In genomic region chr6:92241178-92241906, GRCm38 (mm10) we compare ENCODE assay signal across 9 mouse cellular contexts. TPM values are rescaled to one million over a fixed set of nuclear protein-coding genes. Genes with fewer than 3 reads are reported as not detected.
DNase-seq lines count a peak whose midpoint lies in the region; ATAC-seq and TF ChIP-seq lines count a peak whose summit lies in the region.
"Had no signal": no experiment of that assay in that cellular context is flagged by ENCODE, and none has a peak within 500 bp of the region (broad histone marks: within the 10 kb centered on the region; RNA-seq: fewer than 3 reads in every experiment).

No protein-coding gene starts in this region.

- no peak overlapping the region for H3K27ac ChIP-seq in embryonic facial prominence, embryonic 11.5 days (replicated peaks; ENCODE audit: low read depth, low read length)
- H3K27ac ChIP-seq in heart, embryonic 15.5 days: no peak overlapping the region
- no peak overlapping the region for H3K27ac ChIP-seq in kidney, postnatal 0 days
- H3K27ac ChIP-seq in liver, embryonic 16.5 days (ENCODE audit: low read length): no peak overlapping the region
- H3K27ac ChIP-seq: macrophage had no signal

- no peaks in the 10 kb centered on the region for H3K9me3 ChIP-seq in embryonic facial prominence, embryonic 11.5 days (replicated peaks; ENCODE audit: control insufficient read depth, low read length)
- H3K9me3 ChIP-seq in heart, embryonic 15.5 days (replicated peaks): no peaks in the 10 kb centered on the region
- H3K9me3 ChIP-seq in kidney, postnatal 0 days (replicated peaks; ENCODE audit: low read length): no peaks in the 10 kb centered on the region
- H3K9me3 ChIP-seq in liver, embryonic 16.5 days (replicated peaks; ENCODE audit: control insufficient read depth, low read length): no peaks in the 10 kb centered on the region

- no peaks in the 10 kb centered on the region for H3K36me3 ChIP-seq in embryonic facial prominence, embryonic 11.5 days (replicated peaks; ENCODE audit: control insufficient read depth, insufficient read depth, low read depth, low read length)
- no peaks in the 10 kb centered on the region for H3K36me3 ChIP-seq in heart, embryonic 15.5 days
- no peaks in the 10 kb centered on the region for H3K36me3 ChIP-seq in kidney, postnatal 0 days (ENCODE audit: insufficient read depth, low read length)
- no peaks in the 10 kb centered on the region for H3K36me3 ChIP-seq in liver, embryonic 16.5 days (ENCODE audit: control insufficient read depth, insufficient read depth)

- no peak overlapping the region for H3K9ac ChIP-seq in embryonic facial prominence, embryonic 11.5 days (replicated peaks; ENCODE audit: low read length)
- no peak overlapping the region for H3K9ac ChIP-seq in heart, embryonic 15.5 days
- no peak overlapping the region for H3K9ac ChIP-seq in kidney, postnatal 0 days (ENCODE audit: low read depth, low read length)
- H3K9ac ChIP-seq in liver, embryonic 16.5 days (ENCODE audit: low read depth, low read length): no peak overlapping the region

- no peaks in the 10 kb centered on the region for H3K4me1 ChIP-seq in embryonic facial prominence, embryonic 11.5 days (ENCODE audit: control insufficient read depth, insufficient read depth, low read length)
- H3K4me1 ChIP-seq in heart, embryonic 15.5 days (replicated peaks): peaks cover 4% of the 10 kb centered on the region; the same call in 1 of the 2 replicates
- H3K4me1 ChIP-seq in kidney, postnatal 0 days (replicated peaks; ENCODE audit: insufficient read depth, low read length): peaks cover 6% of the 10 kb centered on the region; the same call in 1 of the 2 replicates
- no peaks in the 10 kb centered on the region; the same call in 1 of the 2 replicates for H3K4me1 ChIP-seq in liver, embryonic 16.5 days (ENCODE audit: control insufficient read depth, low read depth, low read length)

- no peak for TF ChIP-seq CTCF in kidney, postnatal 0 days (IDR thresholded peaks at IDR 0.05; ENCODE audit: low read depth)

- H3K4me3 ChIP-seq in embryonic facial prominence, embryonic 11.5 days (ENCODE audit: low read depth, low read length): no peak overlapping the region
- H3K4me3 ChIP-seq in heart, embryonic 15.5 days: no peak overlapping the region
- no peak overlapping the region for H3K4me3 ChIP-seq in kidney, postnatal 0 days (replicated peaks; ENCODE audit: low read depth, low read length)
- H3K4me3 ChIP-seq in liver, embryonic 16.5 days (ENCODE audit: low read depth, low read length): no peak overlapping the region

- 69% methylated on average over 3 of the region's 3 CpGs for whole genome bisulfite sequencing in embryonic facial prominence, embryonic 11.5 days
- WGBS in heart, embryonic 15.5 days: 49% methylated on average over 3 of the region's 3 CpGs
- WGBS in kidney, postnatal 0 days: 80% methylated on average over 3 of the region's 3 CpGs
- WGBS in liver, embryonic 16.5 days (ENCODE audit: insufficient replicate concordance): 24% methylated on average over 3 of the region's 3 CpGs

- peak; percentile 82 for ATAC-seq in embryonic facial prominence, embryonic 11.5 days (replicated peaks; ENCODE audit: insufficient number of reproducible peaks, low FRiP score, low TSS enrichment, low read depth)
- peak; percentile 58; the same call in 1 of the 2 replicates for ATAC-seq in heart, embryonic 15.5 days (replicated peaks; ENCODE audit: insufficient number of reproducible peaks, insufficient read depth, low FRiP score, low read depth)
- ATAC-seq in kidney, postnatal 0 days (replicated peaks; ENCODE audit: low FRiP score, low read depth): peak; percentile 78; the same call in 1 of the 2 replicates
- ATAC-seq in liver, embryonic 16.5 days (ENCODE audit: low read depth): peak; percentile 100

- no peak overlapping the region for H3K4me2 ChIP-seq in embryonic facial prominence, embryonic 11.5 days (ENCODE audit: low read depth, low read length)
- H3K4me2 ChIP-seq in heart, embryonic 15.5 days: no peak overlapping the region
- H3K4me2 ChIP-seq in kidney, postnatal 0 days (ENCODE audit: low read length): no peak overlapping the region
- H3K4me2 ChIP-seq in liver, embryonic 16.5 days (ENCODE audit: low read depth, low read length): no peak overlapping the region

- peak; percentile 61 for DNase-seq in 416B (ENCODE audit: low read depth)
- DNase-seq in adrenal gland, adult (ENCODE audit: inconsistent age in 2 of 2, low spot score in 1 of 2): peak; percentile 27 to 72
- DNase-seq in embryonic facial prominence, embryonic 11.5 days (ENCODE audit: low spot score): peak; percentile 42
- peak; percentile 27 for DNase-seq in kidney, postnatal 0 days (ENCODE audit: low spot score)
- peak; percentile 19 for DNase-seq in neural tube, embryonic 10.5 days (ENCODE audit: extremely low spot score, low spot score)
- peak; percentile 56 for DNase-seq in telencephalon, adult 2 months (ENCODE audit: low read depth, low spot score)

- H3K27me3 ChIP-seq in embryonic facial prominence, embryonic 11.5 days (ENCODE audit: control insufficient read depth, insufficient read depth, low read length): peaks cover 21% of the 10 kb centered on the region
- H3K27me3 ChIP-seq in heart, embryonic 15.5 days: peaks cover 42% of the 10 kb centered on the region
- peaks cover 13% of the 10 kb centered on the region; the same call in 1 of the 2 replicates for H3K27me3 ChIP-seq in kidney, postnatal 0 days (ENCODE audit: insufficient read depth, low read length)
- peaks cover 28% of the 10 kb centered on the region for H3K27me3 ChIP-seq in liver, embryonic 16.5 days (ENCODE audit: control insufficient read depth, insufficient read depth, low read depth, low read length)

RNA-seq across cellular contexts. Expression of gene Trh, which starts 3.1 kb away (rescaled TPM):
- polyA plus RNA-seq in embryonic facial prominence, embryonic 11.5 days (2014; fragmentation: Nextera tagmentation; extraction: Ambion mirVana): 0.56 and 1.9 TPM in 2 replicates
- polyA plus RNA-seq in heart, embryonic 15.5 days (2015; fragmentation: Nextera tagmentation; extraction: Ambion mirVana): 0.20 and 0.23 TPM in 2 replicates
- 1.2 TPM in 2 replicates for polyA plus RNA-seq in kidney, postnatal 0 days (2015; fragmentation: Nextera tagmentation; extraction: Ambion mirVana)
- not detected in 2 replicates for polyA plus RNA-seq in liver, embryonic 16.5 days (2015; fragmentation: Nextera tagmentation; extraction: Ambion mirVana)
- polyA plus RNA-seq: macrophage had no signal

RNA-seq across cellular contexts. Expression of gene Rbsn, which starts 26.6 kb away (rescaled TPM):
- 15.9 and 16.9 TPM in 2 replicates for polyA plus RNA-seq in embryonic facial prominence, embryonic 11.5 days (2014; fragmentation: Nextera tagmentation; extraction: Ambion mirVana)
- polyA plus RNA-seq in heart, embryonic 15.5 days (2015; fragmentation: Nextera tagmentation; extraction: Ambion mirVana): 14.7 and 17.2 TPM in 2 replicates
- 15.0 and 17.9 TPM in 2 replicates for polyA plus RNA-seq in kidney, postnatal 0 days (2015; fragmentation: Nextera tagmentation; extraction: Ambion mirVana)
- polyA plus RNA-seq in liver, embryonic 16.5 days (2015; fragmentation: Nextera tagmentation; extraction: Ambion mirVana): 6.5 TPM in 2 replicates

RNA-seq across cellular contexts. Expression of gene Mrps25, which starts 57.5 kb away (rescaled TPM):
- 87.6 and 97.6 TPM in 2 replicates for polyA plus RNA-seq in embryonic facial prominence, embryonic 11.5 days (2014; fragmentation: Nextera tagmentation; extraction: Ambion mirVana)
- 74.4 and 76.7 TPM in 2 replicates for polyA plus RNA-seq in heart, embryonic 15.5 days (2015; fragmentation: Nextera tagmentation; extraction: Ambion mirVana)
- 95.7 and 108 TPM in 2 replicates for polyA plus RNA-seq in kidney, postnatal 0 days (2015; fragmentation: Nextera tagmentation; extraction: Ambion mirVana)
- 30.9 and 37.0 TPM in 2 replicates for polyA plus RNA-seq in liver, embryonic 16.5 days (2015; fragmentation: Nextera tagmentation; extraction: Ambion mirVana)
